Mouse (Mus musculus): Measurements from ENCODE around the gene Atf6b.

The Atf6b gene

DNA sequence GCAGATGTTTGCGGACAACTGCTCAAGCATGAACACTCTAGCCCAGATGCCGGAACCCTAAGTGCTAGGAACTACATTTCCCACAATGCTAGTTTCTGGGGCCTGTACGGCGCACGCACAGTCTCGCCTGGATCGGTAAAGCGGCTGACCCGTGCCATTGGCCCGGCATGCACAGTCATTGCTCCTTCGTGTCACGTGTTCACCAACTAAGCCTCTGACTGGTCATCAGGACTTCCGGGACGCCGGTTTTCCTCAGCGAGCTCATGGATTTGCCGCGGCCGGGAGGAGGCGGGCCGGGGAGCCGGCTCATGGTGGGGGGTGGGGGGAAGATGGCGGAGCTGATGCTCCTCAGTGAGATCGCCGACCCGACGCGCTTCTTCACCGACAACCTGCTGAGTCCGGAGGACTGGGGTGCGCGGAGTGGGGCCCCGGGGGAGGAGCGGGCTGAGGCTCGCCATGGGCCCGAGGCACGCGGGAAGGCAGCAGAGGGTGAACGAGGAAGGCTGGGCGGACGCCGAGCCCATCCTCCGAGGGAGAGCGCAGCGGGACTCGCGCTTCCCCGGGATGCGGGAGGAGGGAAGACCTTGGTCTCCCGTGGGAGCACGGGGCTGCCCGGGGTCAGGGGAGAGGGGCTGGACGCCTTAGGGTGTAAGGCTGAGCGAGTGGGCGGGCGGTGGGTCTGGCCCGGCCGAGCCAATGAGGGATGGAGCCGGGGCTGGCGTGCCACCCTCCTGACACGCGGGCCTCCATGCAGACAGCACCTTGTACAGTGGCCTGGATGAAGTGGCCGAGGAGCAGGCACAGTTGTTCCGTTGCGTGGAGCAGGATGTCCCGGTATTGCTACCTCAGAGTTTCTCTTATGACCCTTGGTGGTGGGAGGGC, at the start of gene Atf6b:
Atf6b (plus strand) TSS at position 241 of the 882 bp plus-strand sequence.
- peak; percentile 88 to 91 for DNase-seq

DNA sequence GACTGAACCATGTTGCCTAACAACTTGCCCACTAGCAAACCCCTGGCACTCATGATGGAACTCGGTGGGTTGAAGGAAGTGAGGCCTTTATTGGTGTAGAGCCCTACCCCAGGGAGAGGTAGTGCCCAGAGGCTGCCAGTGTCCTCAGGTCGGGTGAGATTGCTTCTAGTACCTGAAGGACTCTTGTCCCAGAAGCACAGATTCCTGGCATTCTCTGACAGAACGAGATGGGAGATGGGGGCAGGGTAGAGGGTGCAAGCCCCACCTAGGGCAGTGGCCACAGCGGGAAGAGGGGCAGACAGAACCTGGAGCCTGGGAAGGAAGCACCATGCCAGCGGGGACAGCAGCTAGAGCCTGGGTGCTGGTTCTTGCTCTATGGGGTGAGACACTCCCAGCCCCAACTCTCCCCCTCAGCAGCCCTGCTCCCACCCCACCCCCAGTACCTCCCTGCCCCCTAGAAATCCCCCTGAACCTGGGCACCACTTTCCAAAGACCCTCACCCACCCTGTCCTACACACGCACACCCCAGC, 49.3 kb upstream of the Atf6b start, which contains the start of gene Ager:
Ager (plus strand) TSS at position 297 of the 530 bp plus-strand sequence.
- no peak for DNase-seq

DNA sequence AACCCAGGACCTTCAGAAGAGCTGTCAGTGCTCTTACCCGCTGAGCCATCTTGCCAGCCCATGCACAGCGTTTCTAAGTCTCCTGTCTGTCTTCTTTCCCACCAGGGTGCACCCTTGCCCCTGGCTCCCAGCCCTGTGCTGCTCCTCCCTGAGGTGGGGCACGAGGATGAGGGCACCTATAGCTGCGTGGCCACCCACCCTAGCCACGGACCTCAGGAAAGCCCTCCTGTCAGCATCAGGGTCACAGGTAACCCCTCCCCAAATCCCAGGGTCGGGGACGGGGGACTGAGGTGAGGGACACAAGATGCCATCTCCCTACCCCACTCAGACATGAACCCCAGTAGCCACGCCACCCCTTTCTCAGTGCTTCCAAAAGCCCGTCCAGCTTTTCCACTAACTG, 47.1 kb upstream of the Atf6b start:
- DNase-seq = no peak

DNA sequence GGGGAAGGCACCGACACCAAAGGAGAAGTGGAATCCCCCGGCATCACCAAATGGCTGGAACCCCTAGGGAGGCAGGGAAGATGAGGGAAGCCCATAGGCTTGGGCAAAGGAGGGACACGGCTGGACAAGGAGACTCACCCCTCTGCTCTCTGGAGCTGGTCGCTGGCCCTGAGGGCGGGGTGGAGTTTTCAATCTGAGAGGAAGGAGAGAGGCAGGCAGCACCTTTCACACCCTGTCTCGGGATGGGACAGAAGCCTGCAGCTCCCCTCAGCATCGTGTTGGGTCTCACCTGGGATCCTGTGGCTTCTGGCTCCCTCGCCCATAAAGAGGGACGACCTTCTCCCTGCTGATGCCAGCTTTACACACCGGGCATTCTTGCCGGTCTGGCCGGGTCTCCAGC, 45.1 kb upstream of the Atf6b start:
- no peak for DNase-seq

DNA sequence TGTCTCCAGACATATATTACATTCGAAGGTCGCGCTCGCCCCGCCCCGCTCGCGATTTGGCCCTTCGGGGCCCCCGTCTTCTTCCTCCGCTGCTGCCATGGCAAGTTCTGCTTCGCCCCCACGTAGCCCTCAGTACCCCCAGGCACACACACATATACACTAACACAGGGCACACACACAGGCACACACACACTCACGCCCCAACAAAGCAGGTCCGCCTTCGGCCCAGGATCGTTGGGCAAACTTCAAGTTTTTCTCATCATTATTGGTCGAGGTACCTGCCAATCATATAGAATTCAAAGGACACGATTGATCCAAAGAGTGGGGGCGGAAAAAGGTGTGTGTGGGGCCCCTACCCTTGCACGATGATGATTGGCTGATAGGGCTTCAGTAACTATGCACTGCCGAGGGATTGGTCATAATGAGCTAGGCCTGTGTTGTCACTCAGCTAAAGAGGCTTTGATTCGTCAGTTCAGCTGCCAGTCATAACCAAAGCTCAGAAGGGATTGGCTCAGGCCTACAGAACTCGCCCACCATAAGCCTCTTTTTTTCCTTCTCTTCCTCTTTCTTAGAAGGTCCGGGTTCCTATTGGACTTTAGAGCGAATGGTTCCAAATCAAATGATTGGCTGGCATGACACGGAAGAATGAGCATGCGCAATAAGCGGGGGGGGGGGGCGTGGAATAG, 43.4 kb upstream of the Atf6b start, which contains the start of gene Rnf5:
Rnf5 (minus strand) TSS at position 316 of the 686 bp plus-strand sequence.
- DNase-seq = peak; percentile 92 to 95

DNA sequence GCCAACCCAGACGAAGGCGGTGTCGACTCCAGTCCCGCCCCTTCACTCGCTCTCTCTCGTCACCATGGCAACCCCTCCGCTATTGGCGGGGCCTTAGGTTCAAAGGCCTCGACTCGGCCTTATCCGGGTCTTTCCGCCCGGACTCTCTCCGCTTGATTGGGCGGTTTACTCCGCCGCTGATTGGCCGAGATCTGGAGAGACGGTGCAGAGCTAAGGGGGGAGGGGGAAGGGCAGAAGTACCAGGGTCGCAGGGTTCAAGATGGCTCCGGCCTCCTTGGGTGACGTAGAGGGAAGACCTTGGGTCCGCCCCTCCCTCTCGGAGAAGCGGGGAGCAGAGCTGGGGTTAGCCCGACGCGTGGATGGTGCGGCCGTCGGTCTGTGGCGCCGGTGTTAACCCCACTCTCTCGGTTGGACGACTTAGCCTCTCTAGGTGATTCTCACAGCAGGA, 42.9 kb upstream of the Atf6b start, which contains the start of gene Agpat1:
Agpat1 (plus strand) TSS at position 202 of the 448 bp plus-strand sequence.
- DNase-seq = peak; percentile 95 to 96

DNA sequence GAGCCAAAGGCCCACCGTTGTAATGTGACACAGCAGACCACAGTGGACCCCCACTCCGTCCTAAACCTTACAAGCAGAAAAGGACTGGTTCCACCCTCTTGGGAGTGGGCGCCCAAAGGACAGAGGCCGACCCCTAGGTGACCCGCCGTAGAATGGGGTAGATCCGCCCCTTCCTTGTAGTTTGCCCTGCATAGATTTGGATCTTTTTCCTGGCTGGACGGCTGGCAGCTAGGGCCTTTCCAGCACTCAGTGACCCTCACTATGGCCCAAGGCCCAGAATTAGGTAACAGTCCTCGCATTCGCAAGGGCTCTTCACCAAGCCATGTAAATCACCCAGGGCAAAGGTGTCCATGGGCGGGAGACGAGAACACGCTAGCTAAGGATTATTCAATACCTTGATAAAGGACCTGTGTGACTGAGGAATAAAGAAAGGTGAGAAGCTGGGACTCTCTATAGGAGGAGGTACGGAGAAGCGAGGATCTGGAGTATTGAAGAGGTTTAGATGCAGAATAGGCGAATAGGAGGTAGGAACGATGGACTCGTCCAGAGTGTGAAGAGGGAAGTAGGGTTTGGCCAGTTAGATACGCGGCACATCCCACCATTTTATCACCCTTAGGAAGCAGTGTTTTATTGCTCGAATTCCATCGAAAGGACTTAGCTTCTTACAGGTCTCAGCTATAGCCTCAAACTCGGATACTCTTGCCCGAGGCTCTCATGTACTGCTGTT, 42.3 kb upstream of the Atf6b start:
- peak in 1 of 2 experiments; percentile 31 for DNase-seq

DNA sequence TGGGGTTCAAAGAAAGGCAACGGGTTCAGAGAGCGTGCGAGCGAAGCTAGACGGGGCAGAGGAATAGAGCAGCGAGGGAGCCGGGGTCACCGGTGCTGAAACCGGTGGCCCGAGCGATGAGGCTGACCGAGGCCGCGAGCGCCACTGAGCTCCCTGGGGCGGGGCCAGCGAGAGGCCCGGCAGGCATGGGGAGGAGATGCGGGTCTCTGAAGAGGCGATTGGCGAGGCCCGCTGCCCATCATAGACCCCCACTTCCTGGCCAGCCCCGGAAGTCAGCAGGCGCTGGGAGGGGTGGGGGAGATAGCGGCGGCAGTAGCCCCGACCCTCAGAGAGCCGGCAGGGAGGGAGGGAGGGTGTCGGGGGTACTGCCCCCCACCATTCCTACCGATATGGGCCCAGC, 41.3 kb upstream of the Atf6b start:
- DNase-seq = peak; percentile 90

DNA sequence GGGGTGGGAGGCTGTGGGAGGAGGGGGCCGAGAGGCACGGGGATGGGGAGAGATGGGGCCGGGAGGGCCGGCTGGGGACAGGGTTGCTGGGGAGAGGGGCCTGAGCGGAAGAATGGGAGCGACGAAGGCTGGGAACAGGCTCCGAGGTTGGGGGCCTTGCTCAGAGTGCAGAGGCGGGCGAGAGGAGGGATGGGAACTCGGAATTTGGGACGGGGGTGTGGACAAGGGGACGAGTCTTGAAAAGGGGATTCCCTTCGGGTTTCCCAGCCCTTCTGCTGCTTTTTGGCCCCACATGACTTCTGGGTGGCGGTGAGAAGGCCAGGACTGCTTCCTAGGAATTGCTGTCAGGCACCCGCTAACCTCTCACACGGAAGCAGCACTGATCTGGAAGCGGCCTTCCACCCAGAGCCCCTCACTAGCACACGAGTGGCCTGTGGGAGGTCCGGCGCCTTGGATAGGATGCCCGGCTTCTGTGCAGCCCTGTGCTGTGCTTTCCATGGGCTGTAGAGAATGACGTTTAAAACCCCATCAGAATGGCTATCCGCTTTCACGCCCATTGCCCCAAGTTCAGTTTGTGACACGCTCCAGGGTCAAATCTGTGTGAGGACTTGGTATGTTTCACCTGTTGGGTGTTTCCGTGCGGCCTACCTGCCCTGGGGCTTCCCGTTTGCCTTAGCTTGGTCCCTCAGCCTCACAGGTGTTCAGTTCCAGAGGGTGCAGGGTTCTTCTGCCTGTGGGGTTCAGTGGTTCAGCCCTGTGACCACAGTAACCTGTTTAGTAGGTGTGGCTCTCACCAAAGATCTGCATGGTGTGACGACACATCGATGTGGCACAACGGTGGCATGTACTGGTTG, 40.5 kb upstream of the Atf6b start:
- no peak for DNase-seq

DNA sequence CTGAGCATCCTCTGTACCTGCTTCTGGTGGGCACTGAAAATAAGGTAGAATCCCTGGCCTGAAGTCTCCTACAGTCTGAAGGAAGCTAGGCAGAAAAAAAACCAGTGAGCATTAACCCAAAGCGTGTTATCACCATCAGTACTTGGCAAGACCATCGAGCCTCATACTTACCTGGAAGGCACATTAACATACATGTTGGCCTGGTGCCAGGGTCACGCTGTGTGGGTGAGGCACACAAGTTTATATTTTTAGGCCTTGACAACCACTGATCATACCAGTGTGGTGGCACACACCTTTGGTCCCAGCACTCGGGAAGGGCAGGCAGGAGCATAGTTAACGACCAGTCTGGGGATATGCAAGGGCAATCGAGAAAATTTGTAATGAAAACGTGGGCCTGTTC, 38.9 kb upstream of the Atf6b start:
- no peak for DNase-seq

DNA sequence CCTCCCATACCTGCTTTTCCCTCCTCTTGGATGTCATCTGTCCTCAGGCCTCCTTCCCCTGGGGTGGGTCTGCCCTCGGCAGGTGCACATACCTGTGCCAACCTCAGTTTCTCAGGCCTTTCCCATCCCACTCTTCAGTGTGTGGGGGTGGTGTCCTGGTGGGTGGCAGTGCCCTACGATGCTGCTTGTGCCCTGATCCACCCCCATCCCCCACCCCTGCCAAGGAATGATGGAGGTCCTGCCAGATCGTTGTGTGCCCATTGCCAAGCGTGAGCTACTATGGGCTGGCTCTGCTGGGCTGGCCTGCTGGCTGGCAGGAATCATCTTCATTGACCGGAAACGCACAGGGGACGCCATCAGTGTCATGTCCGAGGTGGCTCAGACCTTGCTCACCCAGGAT, 35.9 kb upstream of the Atf6b start:
- no peak for DNase-seq

DNA sequence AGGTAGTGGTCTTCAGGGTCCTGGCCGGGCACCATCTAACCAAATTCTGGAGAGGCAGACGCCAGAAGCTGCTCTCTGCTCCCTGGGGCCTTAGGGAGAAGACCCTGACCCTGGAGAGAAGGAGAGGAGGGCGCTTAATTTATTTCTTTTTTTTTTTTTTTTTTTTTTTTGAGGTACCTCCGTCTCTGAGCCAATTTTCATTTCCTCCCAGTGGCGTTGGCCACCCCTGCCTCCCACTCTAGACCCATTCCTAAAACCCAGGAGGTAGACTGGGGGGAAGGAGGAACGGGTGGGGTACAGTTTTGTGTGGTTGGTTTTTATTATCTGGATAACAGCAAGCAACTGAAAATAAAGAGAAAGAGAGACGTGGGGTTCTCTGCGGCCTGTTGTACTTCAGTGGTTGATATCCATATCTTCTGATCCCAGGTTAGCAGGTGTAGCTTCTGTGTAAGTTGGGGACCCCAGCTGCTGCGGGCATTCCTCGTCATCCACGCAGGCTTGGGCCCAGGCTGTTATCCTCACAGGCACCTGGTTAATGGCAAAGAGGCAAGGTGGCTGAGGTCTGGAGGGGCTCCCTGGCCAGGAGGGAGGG, 33.8 kb upstream of the Atf6b start:
- DNase-seq = no peak

DNA sequence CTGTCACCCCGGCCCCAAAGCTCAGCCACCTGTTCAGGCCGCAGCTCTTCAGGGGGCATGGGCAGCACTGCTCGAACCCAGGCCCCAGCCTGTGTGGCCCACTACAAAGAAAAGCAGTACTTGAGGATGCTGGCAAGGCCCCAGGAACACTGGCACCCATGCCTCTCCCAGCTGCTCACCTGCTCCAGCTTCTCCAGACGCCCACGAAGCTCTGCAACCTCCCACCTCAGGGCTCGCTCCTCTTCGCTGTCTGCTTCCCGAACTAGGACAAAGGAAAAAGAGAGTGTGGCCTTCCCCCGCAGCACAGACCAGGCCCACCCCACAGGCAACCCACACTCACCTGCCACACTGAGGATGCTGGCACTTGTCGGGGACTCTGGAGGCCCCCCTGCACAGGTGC, 33.1 kb upstream of the Atf6b start:
- DNase-seq = no peak

DNA sequence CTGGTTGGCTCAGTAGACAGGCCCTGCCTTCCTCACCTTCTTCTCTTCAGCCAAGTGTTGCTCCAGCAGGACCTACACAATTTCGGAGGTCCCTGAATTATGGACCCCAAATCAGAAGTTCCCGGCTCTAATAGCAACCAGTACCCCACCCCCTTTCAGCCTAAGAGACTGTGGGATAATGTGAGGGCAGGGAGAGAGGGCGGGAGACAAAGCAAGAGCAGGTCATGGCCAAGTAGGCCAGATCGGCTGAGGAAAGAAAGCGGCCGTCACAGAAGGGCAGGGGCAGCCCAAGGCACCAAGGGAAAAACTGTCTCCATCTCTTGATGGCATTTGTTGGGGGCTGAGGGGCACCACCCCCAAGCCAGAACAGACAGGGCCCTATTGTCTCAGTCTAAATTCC, 31.1 kb upstream of the Atf6b start, which contains the start of gene Egfl8:
Egfl8 (minus strand) TSS at position 101 of the 400 bp plus-strand sequence.
- DNase-seq = no peak

DNA sequence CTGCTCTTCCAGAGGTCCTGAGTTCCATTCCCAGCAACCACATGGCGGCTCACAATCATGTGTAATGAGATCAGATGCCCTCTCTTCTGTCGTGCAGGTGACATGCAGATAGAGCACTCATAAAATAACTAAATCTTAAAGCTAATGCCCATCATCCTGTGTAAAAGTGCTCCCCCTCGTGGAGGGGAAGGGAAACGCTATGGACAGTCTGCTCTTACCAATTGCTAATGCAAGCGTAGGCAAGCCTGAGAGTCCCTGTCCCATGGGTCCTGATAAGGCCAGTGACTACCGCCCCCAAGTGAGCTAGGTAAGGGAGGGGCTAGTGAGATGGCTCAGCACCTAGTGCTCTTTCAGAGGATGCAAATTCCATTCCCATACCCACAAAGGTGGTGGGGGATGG, 27.9 kb upstream of the Atf6b start:
- DNase-seq = peak; percentile 90 to 92

DNA sequence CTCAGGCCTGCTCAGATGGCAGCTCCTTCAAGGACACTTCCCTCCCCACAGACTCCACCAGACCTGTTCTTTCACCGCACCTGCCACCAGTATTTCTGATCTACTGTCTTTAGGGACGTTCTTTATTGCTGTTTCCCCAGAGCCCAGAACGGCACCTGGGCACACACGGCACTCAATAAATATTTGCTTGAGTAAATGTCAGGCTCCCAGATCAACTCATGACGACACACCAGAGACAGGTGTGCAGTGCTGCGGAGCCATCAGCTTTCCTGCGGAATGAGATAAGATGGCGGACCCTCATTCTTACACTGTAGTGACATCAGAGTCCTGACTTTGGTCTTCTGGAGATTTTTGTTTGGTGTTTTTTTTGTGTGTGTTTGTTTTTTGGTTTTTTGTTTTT, 25.9 kb upstream of the Atf6b start:
- no peak for DNase-seq

DNA sequence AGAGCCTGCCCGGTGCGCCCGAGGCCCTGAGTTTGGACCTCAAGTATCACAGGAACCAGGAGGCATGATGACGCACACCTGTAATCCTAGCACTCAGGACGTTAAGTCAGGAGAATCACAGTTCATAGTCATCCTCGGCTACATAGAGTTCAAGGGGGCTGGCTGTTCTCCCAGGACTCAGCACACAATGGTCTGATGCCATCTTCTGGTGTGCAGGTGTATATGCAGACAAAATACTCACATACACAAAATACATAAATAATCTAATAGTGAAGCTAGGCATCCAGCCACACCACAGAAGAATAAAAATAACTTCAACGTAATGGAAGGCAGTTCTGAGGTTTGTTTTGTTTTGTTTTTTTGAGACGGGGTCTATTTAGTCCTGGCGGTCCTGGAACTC, 23.8 kb upstream of the Atf6b start:
- DNase-seq = no peak

DNA sequence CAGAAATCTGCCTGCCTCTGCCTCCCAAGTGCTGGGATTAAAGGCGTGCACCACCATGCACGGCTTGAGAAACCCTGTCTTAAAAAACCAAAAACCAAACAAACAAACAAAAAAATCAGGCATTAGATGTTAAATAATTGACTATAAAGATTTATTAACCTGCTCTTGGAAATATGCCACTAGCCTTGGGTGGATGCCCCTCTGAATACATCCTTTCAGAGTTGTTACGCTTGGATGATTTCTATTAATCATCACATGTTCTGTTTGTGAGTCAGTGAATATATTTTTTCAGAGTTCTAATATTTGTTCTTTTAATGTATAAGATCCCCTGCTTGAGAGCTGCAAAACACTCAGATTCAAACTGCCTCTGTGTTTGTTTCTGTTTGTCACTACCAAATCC, 22.0 kb upstream of the Atf6b start:
- no peak for DNase-seq

DNA sequence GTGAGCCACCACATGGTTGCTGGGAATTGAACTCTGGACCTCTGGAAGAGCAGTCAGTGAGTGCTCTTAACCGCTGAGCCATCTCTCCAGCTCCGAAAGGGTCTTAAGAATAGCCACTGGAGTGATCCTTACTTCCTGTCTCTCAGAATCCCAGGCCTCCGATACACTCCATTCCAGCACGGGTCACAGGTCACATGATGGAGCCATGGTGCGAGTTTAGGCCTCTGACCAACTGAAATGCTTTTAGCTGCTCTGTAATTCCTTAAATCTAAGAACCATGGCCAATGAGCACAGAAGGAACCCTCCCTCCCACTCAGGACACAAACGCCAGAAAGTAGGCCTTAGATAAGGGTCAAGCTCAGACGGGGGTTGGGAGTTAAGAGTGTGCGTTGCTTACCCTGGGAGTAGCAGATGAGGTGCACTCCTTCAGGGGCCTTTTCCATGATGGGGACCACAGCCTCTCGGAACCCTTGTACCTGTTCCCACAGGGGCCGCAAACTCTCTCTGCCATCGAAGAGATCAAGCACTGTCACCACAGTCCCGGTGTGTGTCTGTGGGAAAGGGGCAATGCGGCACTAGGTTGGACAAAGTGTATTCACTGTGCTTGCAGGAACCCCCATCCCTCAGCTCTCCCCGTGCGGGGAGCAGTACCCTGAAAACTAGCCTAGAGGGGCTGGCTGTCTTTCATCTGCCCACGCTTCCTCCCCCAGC, 20.7 kb upstream of the Atf6b start:
- no peak for DNase-seq

DNA sequence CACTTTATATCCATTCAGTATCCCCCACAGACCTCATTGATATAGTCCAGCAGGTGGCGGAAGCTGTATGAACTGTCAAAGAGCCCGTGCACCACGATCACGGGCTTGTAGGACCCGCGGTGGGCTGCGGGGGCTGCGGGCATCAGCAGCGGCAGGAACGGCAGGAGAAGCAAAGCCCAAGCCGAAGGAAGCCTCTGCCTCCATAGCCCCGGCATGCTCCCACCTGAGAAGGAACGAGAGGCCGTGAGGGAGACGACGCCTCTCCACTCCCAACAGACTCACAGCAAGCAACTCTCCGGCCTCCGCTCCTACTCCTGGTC, 20.2 kb upstream of the Atf6b start:
- peak in 1 of 2 experiments; percentile 47 for DNase-seq

Data from B cell, adult 2 months (primary cell).